24 mouse cellular contexts compared by ENCODE assay signal in the genomic region with DNA sequence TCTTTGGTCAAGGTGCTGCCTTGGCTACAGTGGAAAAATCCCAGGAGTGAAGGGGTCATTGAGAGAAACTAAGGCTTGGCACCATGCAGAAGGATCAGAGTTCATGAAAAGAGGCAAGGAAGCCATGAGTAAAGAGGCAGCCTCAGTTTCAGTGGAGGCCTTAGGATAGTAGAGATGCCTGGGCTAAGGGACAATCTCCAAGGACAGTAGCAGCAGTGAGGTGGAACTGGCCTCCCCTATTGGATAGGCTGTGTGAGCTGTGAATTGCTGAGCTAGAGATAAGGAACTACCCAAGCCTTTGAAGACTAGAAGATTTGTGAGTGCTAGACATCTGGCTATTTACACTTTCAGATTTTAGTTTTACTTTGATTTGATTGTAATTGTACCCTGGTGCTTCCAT. TPM values are rescaled to one million over a fixed set of nuclear protein-coding genes. Genes with fewer than 3 reads are reported as not detected.
A peak's percentile ranks its signal among the peaks of the same experiment; 100 is the strongest.
DNase-seq lines count a peak whose midpoint lies in the region; ATAC-seq and TF ChIP-seq lines count a peak whose summit lies in the region.
"Had no signal": no experiment of that assay in that cellular context is flagged by ENCODE, and none has a peak within 500 bp of the region (broad histone marks: within the 10 kb centered on the region; RNA-seq: fewer than 3 reads in every experiment).

No protein-coding gene starts in this region.

- DNase-seq in kidney, postnatal 25 days, result no peak
- DNase-seq in kidney, adult 8-10 months, result no peak
- DNase-seq in testis, postnatal 10 days (ENCODE audit: low spot score), result no peak
- DNase-seq: adrenal gland, adult 8-10 months; adrenal gland, postnatal 14 days; adrenal gland, postnatal 36 days; B cell, adult 2 months; cerebellum, adult 11-12 months; cerebellum, adult 2 months; cerebellum, adult 9-10 months; cerebellum, postnatal 10 days; cerebellum, postnatal 25 days had no signal

- TF ChIP-seq CTCF in testis, adult 2 months (IDR thresholded peaks at IDR 0.05; ENCODE audit: control insufficient read depth, insufficient read depth, insufficient replicate concordance, low read depth, low read length), result no peak

- H3K4me2 ChIP-seq in kidney, embryonic 14.5 days (replicated peaks; ENCODE audit: low read depth, low read length), result no peak overlapping the region
- no peak overlapping the region for H3K4me2 ChIP-seq in kidney, embryonic 16.5 days (replicated peaks; ENCODE audit: low read depth, low read length)
- H3K4me2 ChIP-seq: embryonic facial prominence, embryonic 12.5 days; forebrain, embryonic 13.5 days; forebrain, embryonic 15.5 days had no signal

- H3K27ac ChIP-seq in kidney, embryonic 14.5 days (ENCODE audit: low read depth, low read length), result no peak overlapping the region
- no peak overlapping the region for H3K27ac ChIP-seq in kidney, embryonic 16.5 days (ENCODE audit: low read length)
- H3K27ac ChIP-seq in testis, adult 2 months (ENCODE audit: control insufficient read depth, insufficient read depth, low read depth, low read length), result no peak overlapping the region
- H3K27ac ChIP-seq: embryonic facial prominence, embryonic 10.5 days; embryonic facial prominence, embryonic 12.5 days; forebrain, embryonic 13.5 days; forebrain, embryonic 15.5 days had no signal

- no peaks in the 10 kb centered on the region for H3K27me3 ChIP-seq in kidney, embryonic 14.5 days (ENCODE audit: control insufficient read depth, insufficient read depth, low read length)
- no peaks in the 10 kb centered on the region for H3K27me3 ChIP-seq in kidney, embryonic 16.5 days (ENCODE audit: insufficient read depth, low read length)
- no peaks in the 10 kb centered on the region for H3K27me3 ChIP-seq in testis, adult 2 months (ENCODE audit: control insufficient read depth, insufficient read depth, low read length)
- H3K27me3 ChIP-seq: CH12.LX; embryonic facial prominence, embryonic 12.5 days; forebrain, embryonic 13.5 days; forebrain, embryonic 15.5 days; Patski had no signal

- 0 out of 2 replicates have a peak, but pooled peaks have one; percentile 20 for ATAC-seq in kidney, embryonic 14.5 days (ENCODE audit: low FRiP score, low TSS enrichment)
- ATAC-seq in kidney, embryonic 16.5 days (ENCODE audit: low FRiP score, low TSS enrichment), result peak; percentile 69; the same call in 1 of the 2 replicates
- ATAC-seq: activated CD4-positive, CD25-positive, alpha-beta regulatory T cell, adult 4 months; CD4-positive, CD25-positive, alpha-beta regulatory T cell, adult 4 months; forebrain, embryonic 13.5 days; forebrain, embryonic 15.5 days; Patski had no signal

- no peak overlapping the region for H3K9ac ChIP-seq in kidney, embryonic 14.5 days (ENCODE audit: low read depth, low read length)
- no peak overlapping the region for H3K9ac ChIP-seq in kidney, embryonic 16.5 days (replicated peaks; ENCODE audit: low read length)
- H3K9ac ChIP-seq: embryonic facial prominence, embryonic 12.5 days; forebrain, embryonic 13.5 days; forebrain, embryonic 15.5 days had no signal

- no peaks in the 10 kb centered on the region for H3K4me1 ChIP-seq in kidney, embryonic 14.5 days (ENCODE audit: control insufficient read depth, insufficient read depth, low read length)
- no peaks in the 10 kb centered on the region for H3K4me1 ChIP-seq in kidney, embryonic 16.5 days (ENCODE audit: insufficient read depth, low read length)
- H3K4me1 ChIP-seq in testis, adult 2 months (ENCODE audit: control insufficient read depth, insufficient read depth, low read length), result no peaks in the 10 kb centered on the region
- H3K4me1 ChIP-seq: embryonic facial prominence, embryonic 10.5 days; embryonic facial prominence, embryonic 12.5 days; forebrain, embryonic 13.5 days; forebrain, embryonic 15.5 days had no signal

- H3K9me3 ChIP-seq in kidney, embryonic 14.5 days (ENCODE audit: control insufficient read depth, low read length), result no peaks in the 10 kb centered on the region
- no peaks in the 10 kb centered on the region for H3K9me3 ChIP-seq in kidney, embryonic 16.5 days (ENCODE audit: low read length)
- H3K9me3 ChIP-seq: embryonic facial prominence, embryonic 10.5 days; embryonic facial prominence, embryonic 12.5 days; forebrain, embryonic 13.5 days; forebrain, embryonic 15.5 days; G1E had no signal

- TF ChIP-seq POLR2A in testis, adult 2 months (IDR thresholded peaks at IDR 0.05; ENCODE audit: control insufficient read depth, low read depth, low read length), result no peak

- H3K36me3 ChIP-seq in kidney, embryonic 14.5 days (ENCODE audit: control insufficient read depth, insufficient read depth, low read length), result no peaks in the 10 kb centered on the region
- H3K36me3 ChIP-seq in kidney, embryonic 16.5 days (ENCODE audit: insufficient read depth, low read length), result no peaks in the 10 kb centered on the region
- H3K36me3 ChIP-seq in testis, adult 2 months (ENCODE audit: control insufficient read depth, insufficient read depth, low read length), result no peaks in the 10 kb centered on the region
- H3K36me3 ChIP-seq: embryonic facial prominence, embryonic 10.5 days; embryonic facial prominence, embryonic 12.5 days; forebrain, embryonic 15.5 days; G1E had no signal

- no peak overlapping the region for H3K4me3 ChIP-seq in kidney, embryonic 14.5 days (ENCODE audit: low read length)
- no peak overlapping the region for H3K4me3 ChIP-seq in kidney, embryonic 16.5 days (ENCODE audit: low read length)
- peak overlapping the region; percentile 2; the same call in 1 of the 2 replicates for H3K4me3 ChIP-seq in testis, adult 2 months (ENCODE audit: control insufficient read depth, low read depth, low read length)
- H3K4me3 ChIP-seq: embryonic facial prominence, embryonic 10.5 days; embryonic facial prominence, embryonic 12.5 days; forebrain, embryonic 13.5 days; forebrain, embryonic 15.5 days had no signal

RNA-seq across cellular contexts. Expression of gene Wnt2, which starts 59.0 kb away (rescaled TPM):
- polyA plus RNA-seq in kidney, embryonic 14.5 days (2014; fragmentation: Nextera tagmentation; extraction: Ambion mirVana), result 0.50 and 0.73 TPM in 2 replicates
- polyA plus RNA-seq in kidney, embryonic 16.5 days (2015; fragmentation: Nextera tagmentation; extraction: Ambion mirVana), result 0.89 and 3.8 TPM in 2 replicates
- polyA plus RNA-seq in testis, adult 2 months (2012; rRNA removed), result 2.2 and 2.4 TPM in 2 replicates
- polyA plus RNA-seq: activated CD4-positive, CD25-positive, alpha-beta regulatory T cell, adult 4 months; CD4-positive, CD25-positive, alpha-beta regulatory T cell, adult 4 months; cerebellum, adult 2 months; forebrain, embryonic 13.5 days; Patski had no signal
